Mouse (Mus musculus): ENCODE measurements at regions not wholly inside any gene's neighbourhood (a gene's known extent, or its start where the extent isn't known, plus 50 kb on each side); places are given as distances from the start of the nearest gene placed in this dataset.

- TF ChIP-seq CTCF (IDR thresholded peaks at IDR 0.05; ENCODE audit: low read depth), result no peak
- TF ChIP-seq EP300 (IDR thresholded peaks at IDR 0.05; ENCODE audit: low read depth), result no peak
Observed at GRCm38 (mm10) chr7:122847376-122847775, 118.1 kb upstream of the Rbbp6 start.

All from liver, embryonic 14.5 days (tissue).